ENCODE assay signal across 7 mouse cellular contexts in genomic region chr11:62553633-62554032, GRCm38 (mm10). TPM values are rescaled to one million over a fixed set of nuclear protein-coding genes. Genes with fewer than 3 reads are reported as not detected.
DNase-seq lines count a peak whose midpoint lies in the region; ATAC-seq and TF ChIP-seq lines count a peak whose summit lies in the region.

No protein-coding gene starts in this region.

- peak overlapping the region; percentile 41 for H3K4me3 ChIP-seq in lung, postnatal 0 days (ENCODE audit: low read depth, low read length)
- peak overlapping the region; percentile 52 for H3K4me3 ChIP-seq in forebrain, embryonic 12.5 days (replicated peaks)
- peak overlapping the region; percentile 46 for H3K4me3 ChIP-seq in limb, embryonic 14.5 days (replicated peaks; ENCODE audit: low read length)
- peak overlapping the region; percentile 46 for H3K4me3 ChIP-seq in stomach, embryonic 14.5 days (ENCODE audit: low read depth, low read length)

- no peak for TF ChIP-seq POLR2A in limb, embryonic 14.5 days (IDR thresholded peaks at IDR 0.05; ENCODE audit: borderline replicate concordance, extremely low read depth, insufficient read depth, insufficient read length)

- no peak for ATAC-seq in lung, postnatal 0 days
- no peak for ATAC-seq in forebrain, embryonic 12.5 days (ENCODE audit: low FRiP score)
- ATAC-seq in limb, embryonic 14.5 days (ENCODE audit: low FRiP score, low read depth): no peak
- ATAC-seq in stomach, embryonic 14.5 days (ENCODE audit: insufficient number of reproducible peaks, insufficient read depth, low FRiP score, low read depth): no peak

- 72% methylated on average over 5 of the region's 5 CpGs for WGBS in lung, postnatal 0 days
- WGBS in forebrain, embryonic 12.5 days: 85% methylated on average over 5 of the region's 5 CpGs
- WGBS in limb, embryonic 14.5 days: 87% methylated on average over 5 of the region's 5 CpGs
- WGBS in stomach, embryonic 14.5 days: 75% methylated on average over 5 of the region's 5 CpGs

- H3K9me3 ChIP-seq in lung, postnatal 0 days (ENCODE audit: low read length): no peaks in the 10 kb centered on the region
- H3K9me3 ChIP-seq in forebrain, embryonic 12.5 days: no peaks in the 10 kb centered on the region
- no peaks in the 10 kb centered on the region for H3K9me3 ChIP-seq in limb, embryonic 14.5 days (ENCODE audit: control insufficient read depth, low read length)
- no peaks in the 10 kb centered on the region for H3K9me3 ChIP-seq in stomach, embryonic 14.5 days (ENCODE audit: control insufficient read depth, low read depth, low read length)

- no peaks in the 10 kb centered on the region for H3K36me3 ChIP-seq in lung, postnatal 0 days (ENCODE audit: insufficient read depth, low read length)
- H3K36me3 ChIP-seq in forebrain, embryonic 12.5 days (replicated peaks): peaks cover 29% of the 10 kb centered on the region
- peaks cover 23% of the 10 kb centered on the region for H3K36me3 ChIP-seq in limb, embryonic 14.5 days (ENCODE audit: control insufficient read depth, insufficient read depth, low read length)
- peaks cover 17% of the 10 kb centered on the region; the same call in 1 of the 2 replicates for H3K36me3 ChIP-seq in stomach, embryonic 14.5 days (ENCODE audit: control insufficient read depth, insufficient read depth, low read length)

- H3K27me3 ChIP-seq in lung, postnatal 0 days (replicated peaks; ENCODE audit: insufficient read depth, low read length): no peaks in the 10 kb centered on the region
- H3K27me3 ChIP-seq in forebrain, embryonic 12.5 days: no peaks in the 10 kb centered on the region
- no peaks in the 10 kb centered on the region for H3K27me3 ChIP-seq in limb, embryonic 14.5 days (ENCODE audit: control insufficient read depth, insufficient read depth, low read length)
- no peaks in the 10 kb centered on the region for H3K27me3 ChIP-seq in stomach, embryonic 14.5 days (ENCODE audit: control insufficient read depth, insufficient read depth, low read length)

- TF ChIP-seq CTCF in lung, postnatal 0 days (IDR thresholded peaks at IDR 0.05): no peak

- DNase-seq in lung, postnatal 0 days (ENCODE audit: low spot score): no peak
- no peak for DNase-seq in lung, postnatal 25 days (ENCODE audit: low spot score)
- no peak for DNase-seq in limb, embryonic 14.5 days (ENCODE audit: low spot score)
- no peak for DNase-seq in cerebellum, postnatal 25 days
- no peak for DNase-seq in frontal cortex, postnatal 14 days (ENCODE audit: low spot score in 2 of 2)

- no peak overlapping the region for H3K27ac ChIP-seq in lung, postnatal 0 days (ENCODE audit: low read length)
- H3K27ac ChIP-seq in forebrain, embryonic 12.5 days: no peak overlapping the region
- H3K27ac ChIP-seq in limb, embryonic 14.5 days (replicated peaks; ENCODE audit: low read depth, low read length): no peak overlapping the region
- H3K27ac ChIP-seq in stomach, embryonic 14.5 days (ENCODE audit: low read length): no peak overlapping the region

- H3K4me1 ChIP-seq in lung, postnatal 0 days (ENCODE audit: insufficient read depth, low read depth, low read length): peaks cover 17% of the 10 kb centered on the region; the same call in 1 of the 2 replicates
- H3K4me1 ChIP-seq in forebrain, embryonic 12.5 days: peaks cover 43% of the 10 kb centered on the region
- H3K4me1 ChIP-seq in limb, embryonic 14.5 days (ENCODE audit: control insufficient read depth, insufficient read depth, low read length): peaks cover 24% of the 10 kb centered on the region
- H3K4me1 ChIP-seq in stomach, embryonic 14.5 days (ENCODE audit: control insufficient read depth, insufficient read depth, low read length): peaks cover 19% of the 10 kb centered on the region; the same call in 1 of the 2 replicates

- TF ChIP-seq EP300 in lung, postnatal 0 days (IDR thresholded peaks at IDR 0.05): no peak

- 0 out of 2 replicates have a peak overlapping the region, but pooled peaks have one; percentile 6 for H3K9ac ChIP-seq in lung, postnatal 0 days (replicated peaks; ENCODE audit: low read depth)
- peak overlapping the region; percentile 56 for H3K9ac ChIP-seq in forebrain, embryonic 12.5 days
- peak overlapping the region; percentile 26; the same call in 1 of the 2 replicates for H3K9ac ChIP-seq in limb, embryonic 14.5 days (ENCODE audit: low read depth, low read length, severe bottlenecking)
- H3K9ac ChIP-seq in stomach, embryonic 14.5 days (replicated peaks; ENCODE audit: low read depth, low read length): peak overlapping the region; percentile 23; the same call in 1 of the 2 replicates

- peak overlapping the region; percentile 67 for H3K4me2 ChIP-seq in lung, postnatal 0 days (replicated peaks; ENCODE audit: low read depth, low read length)
- peak overlapping the region; percentile 95 for H3K4me2 ChIP-seq in forebrain, embryonic 12.5 days
- peak overlapping the region; percentile 93 for H3K4me2 ChIP-seq in limb, embryonic 14.5 days (replicated peaks; ENCODE audit: low read depth, low read length, severe bottlenecking)
- peak overlapping the region; percentile 87 for H3K4me2 ChIP-seq in stomach, embryonic 14.5 days (replicated peaks; ENCODE audit: low read depth, low read length)

RNA-seq across cellular contexts. Expression of gene Ubb, which starts 2.7 kb away (rescaled TPM):
- polyA plus RNA-seq in lung, postnatal 0 days (2015; fragmentation: Nextera tagmentation; extraction: Ambion mirVana): 2,346 and 2,640 TPM in 2 replicates
- 3,704 and 3,828 TPM in 2 replicates for polyA plus RNA-seq in forebrain, embryonic 12.5 days (2016; fragmentation: Nextera tagmentation; extraction: Ambion mirVana)
- polyA plus RNA-seq in limb, embryonic 14.5 days (2012; rRNA removed): 3,111 and 3,234 TPM in 2 replicates
- polyA plus RNA-seq in limb, embryonic 14.5 days (2014; fragmentation: Nextera tagmentation; extraction: Ambion mirVana): 3,423 and 3,655 TPM in 2 replicates
- 3,062 and 3,133 TPM in 2 replicates for polyA plus RNA-seq in stomach, embryonic 14.5 days (2014; fragmentation: Nextera tagmentation; extraction: Ambion mirVana)

RNA-seq across cellular contexts. Expression of gene Cenpv, which starts 14.6 kb away (rescaled TPM):
- polyA plus RNA-seq in lung, postnatal 0 days (2015; fragmentation: Nextera tagmentation; extraction: Ambion mirVana): 5.4 and 6.4 TPM in 2 replicates
- polyA plus RNA-seq in forebrain, embryonic 12.5 days (2016; fragmentation: Nextera tagmentation; extraction: Ambion mirVana): 85.7 and 90.0 TPM in 2 replicates
- 40.5 and 47.6 TPM in 2 replicates for polyA plus RNA-seq in limb, embryonic 14.5 days (2012; rRNA removed)
- polyA plus RNA-seq in limb, embryonic 14.5 days (2014; fragmentation: Nextera tagmentation; extraction: Ambion mirVana): 26.7 and 27.0 TPM in 2 replicates
- 16.2 and 22.0 TPM in 2 replicates for polyA plus RNA-seq in stomach, embryonic 14.5 days (2014; fragmentation: Nextera tagmentation; extraction: Ambion mirVana)

RNA-seq across cellular contexts. Expression of gene Trpv2, which starts 20.7 kb away (rescaled TPM):
- 6.1 and 6.2 TPM in 2 replicates for polyA plus RNA-seq in lung, postnatal 0 days (2015; fragmentation: Nextera tagmentation; extraction: Ambion mirVana)
- 6.4 and 7.3 TPM in 2 replicates for polyA plus RNA-seq in forebrain, embryonic 12.5 days (2016; fragmentation: Nextera tagmentation; extraction: Ambion mirVana)
- 2.7 and 2.8 TPM in 2 replicates for polyA plus RNA-seq in limb, embryonic 14.5 days (2012; rRNA removed)
- 2.9 and 4.3 TPM in 2 replicates for polyA plus RNA-seq in limb, embryonic 14.5 days (2014; fragmentation: Nextera tagmentation; extraction: Ambion mirVana)
- 12.0 and 12.8 TPM in 2 replicates for polyA plus RNA-seq in stomach, embryonic 14.5 days (2014; fragmentation: Nextera tagmentation; extraction: Ambion mirVana)

Comparison
In these comparisons a context has a peak if more than half of its experiments do, and no peak if none do; other contexts are left out.
1. H3K9ac ChIP-seq: peak in every context shown above with its lines; median percentile 56 in forebrain, embryonic 12.5 days; 26 in limb, embryonic 14.5 days; 23 in stomach, embryonic 14.5 days; 6 in lung, postnatal 0 days.